Mouse (Mus musculus): ENCODE data around the gene Adgrl3.

The Adgrl3 gene

GRCm38 (mm10) chr5:81073875-81074274, 53.9 kb downstream of the Adgrl3 start:
- DNase-seq (ENCODE audit: low read depth, low spot score), result no peak

DNA sequence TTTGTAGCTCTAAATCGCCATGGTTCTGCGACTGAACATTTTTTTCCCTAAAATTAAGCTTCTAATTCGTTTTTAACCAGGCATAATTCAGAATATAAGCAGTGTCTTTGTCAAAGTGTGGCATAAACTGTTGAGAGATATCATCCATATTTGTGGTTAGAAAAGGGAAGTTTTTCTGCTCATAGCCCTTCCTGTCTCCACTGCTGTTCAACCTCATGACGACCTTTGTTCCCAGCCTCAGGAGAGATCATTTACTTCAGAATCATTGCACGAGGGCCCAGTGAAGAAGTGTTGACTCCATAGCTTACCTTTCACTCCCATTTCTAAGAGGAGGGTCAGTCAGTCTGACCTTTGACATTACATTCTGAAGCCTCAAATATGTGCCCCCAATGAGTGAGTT, 56.4 kb downstream of the Adgrl3 start:
- DNase-seq (ENCODE audit: low read depth, low spot score), result no peak

DNA sequence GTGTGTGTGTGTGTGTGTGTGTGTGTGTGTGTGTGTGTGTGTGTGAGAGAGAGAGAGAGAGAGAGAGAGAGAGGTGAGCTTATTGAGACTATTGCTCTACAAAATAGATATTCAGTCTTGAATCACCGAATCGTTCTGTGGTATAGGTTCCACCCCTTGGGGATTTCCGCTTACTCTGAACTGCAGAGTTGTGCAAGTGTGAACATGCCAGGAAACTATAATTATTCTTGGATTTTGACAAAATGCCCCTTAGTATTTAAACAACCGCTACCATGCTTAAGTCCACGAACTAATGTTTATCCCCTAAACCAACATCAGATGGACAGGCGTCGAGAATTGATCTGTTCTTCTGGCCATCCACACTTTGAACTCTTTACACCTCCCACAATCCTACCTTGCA, 57.1 kb downstream of the Adgrl3 start:
- DNase-seq (ENCODE audit: low read depth, low spot score), result no peak

DNA sequence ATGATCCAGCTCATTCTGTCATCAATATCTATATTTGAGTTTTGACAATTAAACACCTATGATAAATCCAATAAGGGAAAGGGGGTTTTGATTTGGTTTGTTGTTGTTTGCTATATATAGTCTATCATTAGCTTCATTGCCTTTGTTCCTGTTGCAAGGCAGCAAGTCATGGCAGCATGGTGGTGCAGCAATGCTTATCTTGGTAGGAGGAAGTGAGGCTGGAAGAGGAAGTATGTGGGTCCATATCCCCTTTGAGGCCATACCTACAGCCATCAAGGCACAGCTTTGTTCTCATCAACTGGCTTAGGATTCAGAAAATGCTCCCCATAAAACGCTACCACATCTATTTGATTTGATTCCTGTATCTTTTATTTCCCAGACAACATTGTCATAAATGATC, 58.1 kb downstream of the Adgrl3 start:
- DNase-seq (ENCODE audit: low read depth, low spot score), result no peak

GRCm38 (mm10) chr5:81083698-81084360, 63.9 kb downstream of the Adgrl3 start:
- DNase-seq (ENCODE audit: low read depth, low spot score), result no peak

- DNase-seq (ENCODE audit: low read depth, low spot score), result no peak
Measured at GRCm38 (mm10) chr5:81085152-81085551, 65.2 kb downstream of the Adgrl3 start.

- no peak for DNase-seq (ENCODE audit: low read depth, low spot score)
Measured at GRCm38 (mm10) chr5:81088667-81089066, 68.7 kb downstream of the Adgrl3 start.

- DNase-seq (ENCODE audit: low read depth, low spot score), result no peak
Measured at GRCm38 (mm10) chr5:81094618-81095017, 74.7 kb downstream of the Adgrl3 start.

- DNase-seq (ENCODE audit: low read depth, low spot score), result no peak
Measured at GRCm38 (mm10) chr5:81097131-81097530, 77.2 kb downstream of the Adgrl3 start.

DNA sequence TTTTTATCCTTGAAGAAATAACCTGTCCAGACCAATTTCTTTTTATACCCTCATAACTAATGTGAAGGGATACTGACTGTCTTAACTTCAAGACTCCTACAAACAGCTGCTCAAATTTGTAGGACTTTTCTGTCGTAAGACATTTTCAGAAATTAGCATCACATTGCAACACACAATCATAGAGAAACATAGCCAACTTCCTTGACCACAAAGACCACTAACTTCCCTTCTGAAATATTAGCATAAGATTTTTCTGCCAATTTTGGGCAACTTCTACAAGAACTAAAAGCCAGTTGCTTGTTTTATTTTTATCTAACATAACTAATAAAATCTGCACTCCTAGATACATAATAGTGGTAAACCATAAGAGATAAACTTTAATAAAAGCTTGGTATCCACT, 87.5 kb downstream of the Adgrl3 start:
- no peak for DNase-seq (ENCODE audit: low read depth, low spot score)

GRCm38 (mm10) chr5:81124483-81124882, 104.5 kb downstream of the Adgrl3 start:
- DNase-seq (ENCODE audit: low read depth, low spot score), result no peak

GRCm38 (mm10) chr5:81127639-81128038, 107.7 kb downstream of the Adgrl3 start:
- DNase-seq (ENCODE audit: low read depth, low spot score), result no peak

- no peak for DNase-seq (ENCODE audit: low read depth, low spot score)
Measured at GRCm38 (mm10) chr5:81136394-81136793, 116.5 kb downstream of the Adgrl3 start.

GRCm38 (mm10) chr5:81155791-81156190, 135.9 kb downstream of the Adgrl3 start:
- no peak for DNase-seq (ENCODE audit: low read depth, low spot score)

DNA sequence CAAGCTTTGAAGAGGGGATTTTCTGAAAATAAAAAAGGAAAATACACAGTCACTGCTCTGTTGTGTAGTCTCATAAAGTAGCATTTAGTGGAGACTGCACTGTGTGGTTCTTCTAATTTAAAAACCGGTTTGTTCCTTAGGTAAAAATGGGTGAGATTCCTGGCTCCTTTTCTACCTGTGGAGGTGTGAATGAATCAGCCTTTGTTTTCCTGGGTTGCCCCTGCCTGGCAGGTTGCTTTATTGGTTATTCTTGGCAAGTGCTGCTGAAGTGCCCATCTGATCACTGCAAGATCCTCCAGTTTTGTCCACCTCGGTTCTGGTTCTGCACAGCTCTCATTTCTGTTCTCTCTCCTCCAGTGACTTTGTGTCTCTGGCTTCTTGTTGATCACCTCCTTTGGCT, 136.3 kb downstream of the Adgrl3 start:
- DNase-seq (ENCODE audit: low read depth, low spot score), result no peak

GRCm38 (mm10) chr5:81156796-81157195, 136.9 kb downstream of the Adgrl3 start:
- no peak for DNase-seq (ENCODE audit: low read depth, low spot score)

DNA sequence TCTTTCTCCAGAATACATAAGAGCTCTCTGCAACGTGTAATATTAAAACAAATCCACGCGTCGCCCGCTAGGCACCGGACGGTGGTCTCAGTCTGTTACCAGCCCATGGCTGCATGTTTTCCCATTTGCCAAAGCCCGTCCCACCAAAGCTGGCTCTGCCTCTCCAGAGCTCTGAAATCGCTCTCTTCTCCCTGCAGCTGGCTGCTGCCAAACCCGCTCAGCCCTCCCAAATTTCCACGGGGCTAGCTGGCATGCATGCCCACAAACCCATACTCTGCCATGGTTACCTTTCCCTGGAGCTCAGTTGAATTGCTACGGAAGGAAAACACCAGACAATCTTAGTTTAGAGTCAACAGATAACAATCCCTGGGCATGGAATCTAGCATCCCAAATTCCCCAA, 139.1 kb downstream of the Adgrl3 start:
- DNase-seq (ENCODE audit: low read depth, low spot score), result no peak

GRCm38 (mm10) chr5:81160431-81160830, 140.5 kb downstream of the Adgrl3 start:
- DNase-seq (ENCODE audit: low read depth, low spot score), result no peak

- no peak for DNase-seq (ENCODE audit: low read depth, low spot score)
Measured at GRCm38 (mm10) chr5:81188871-81189485, 169.0 kb downstream of the Adgrl3 start.

DNA sequence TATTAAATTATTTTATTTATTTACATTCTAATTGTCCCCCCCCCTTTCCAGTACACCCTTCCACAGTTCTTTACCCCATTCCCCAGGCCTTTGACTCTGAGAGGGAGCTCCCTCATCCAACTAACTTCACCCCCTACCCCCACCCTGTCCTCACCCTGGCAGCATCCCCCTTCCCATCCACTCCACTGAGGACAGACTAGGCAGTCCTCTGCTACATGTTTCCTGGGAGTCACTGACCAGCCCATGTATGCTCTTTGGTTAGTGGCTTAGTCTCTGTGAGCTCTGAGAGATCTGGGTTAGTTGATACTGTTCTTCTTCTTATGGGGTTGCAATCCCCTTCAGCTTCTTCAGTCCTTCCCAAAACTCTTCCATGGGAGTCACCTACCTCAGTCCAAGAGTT, 180.4 kb downstream of the Adgrl3 start:
- no peak for DNase-seq (ENCODE audit: low read depth, low spot score)

GRCm38 (mm10) chr5:81201885-81202284, 181.9 kb downstream of the Adgrl3 start:
- no peak for DNase-seq (ENCODE audit: low read depth, low spot score)

DNA sequence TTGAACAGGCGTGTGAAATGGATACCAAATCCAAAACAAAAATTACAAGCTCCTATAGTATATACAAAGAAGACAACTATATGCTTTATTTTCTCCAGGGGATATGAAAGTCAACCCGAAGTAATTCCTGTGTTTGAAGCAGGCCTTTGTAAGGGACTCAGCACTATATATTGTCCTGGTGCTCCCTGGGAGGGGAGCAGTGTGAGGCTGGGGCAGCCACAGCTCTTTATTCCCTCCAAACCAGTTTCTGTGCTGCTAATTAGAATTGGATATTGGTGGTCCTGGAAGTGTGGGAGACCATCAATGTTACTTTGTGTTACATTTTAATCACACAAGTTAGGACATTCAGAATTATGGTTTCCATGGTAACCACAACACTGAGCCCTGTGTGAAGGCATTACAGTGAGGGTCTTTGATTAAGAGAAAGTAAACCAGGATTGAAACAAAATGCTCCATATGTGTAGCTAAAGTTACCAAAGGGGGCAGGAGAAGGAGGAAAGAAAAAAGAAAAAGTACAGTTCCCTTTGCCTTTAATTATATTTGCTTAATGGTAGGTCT, 198.6 kb downstream of the Adgrl3 start:
- no peak for DNase-seq (ENCODE audit: low read depth, low spot score)

GRCm38 (mm10) chr5:81224465-81224864, 204.5 kb downstream of the Adgrl3 start:
- no peak for DNase-seq (ENCODE audit: low read depth, low spot score)
